Mouse (Mus musculus) CH12.LX (cell line): ENCODE measurements around the gene Fyb2. TPM values are rescaled to one million over a fixed set of nuclear protein-coding genes. Genes with fewer than 3 reads are reported as not detected.

ENCODE experiments used
- DNase-seq: peaks from one replicate; pipeline ENCODE4 v3.0.0-alpha.2; 2013; ENCODE audit errors: extremely low read depth
- H3K27ac ChIP-seq: 2 replicates; pipeline ENCODE4 v1.5.1; 2012; ENCODE audit warnings: low read depth, mild to moderate bottlenecking, control low read depth, moderate library complexity; ENCODE audit not compliant: insufficient read depth
- H3K27me3 ChIP-seq: replicated peaks from 2 replicates; pipeline ENCODE3; 2012; ENCODE audit warnings: inconsistent platforms
- H3K36me3 ChIP-seq, 2 experiments: replicated peaks in 1 of 2; 2 replicates each; pipeline versions ENCODE3 to v1.6.1; 2012; ENCODE audit warnings: inconsistent platforms in 1 of 2, low read length in 1 of 2, mild to moderate bottlenecking in 1 of 2, mixed read lengths in 1 of 2, moderate library complexity in 1 of 2; ENCODE audit not compliant: control insufficient read depth in 1 of 2, insufficient read depth in 1 of 2
- H3K4me1 ChIP-seq, 2 experiments: 2 replicates each; pipeline ENCODE4 v1.6.1; 2012; ENCODE audit warnings: inconsistent platforms in 1 of 2, moderate library complexity in 1 of 2; ENCODE audit not compliant: insufficient read depth in 2 of 2, control insufficient read depth in 1 of 2
- H3K4me2 ChIP-seq: 2 replicates; pipeline ENCODE4 v1.6.1; 2012; ENCODE audit warnings: low read depth, mild to moderate bottlenecking, control low read depth; ENCODE audit not compliant: poor library complexity, insufficient read depth, severe bottlenecking
- H3K4me3 ChIP-seq, 3 experiments: fragments of 150-350 bp in 1 of 3; sonication (generic) in 1 of 3; replicated peaks in 1 of 3; 2 replicates each; pipeline versions ENCODE3 to v1.5.1; 2011 to 2012; ENCODE audit warnings: low read depth in 2 of 3, low read length in 2 of 3, mild to moderate bottlenecking in 2 of 3, moderate library complexity in 2 of 3, control low read depth in 1 of 3, improper control_type of control experiment in 1 of 3, inconsistent platforms in 1 of 3, mixed read lengths in 1 of 3; ENCODE audit not compliant: poor library complexity in 1 of 3
- H3K79me2 ChIP-seq: replicated peaks from 2 replicates; pipeline ENCODE4 v1.6.1; 2012; ENCODE audit warnings: mild to moderate bottlenecking, moderate library complexity; ENCODE audit not compliant: control insufficient read depth, poor library complexity, insufficient read depth, severe bottlenecking; ENCODE audit errors: extremely low read depth
- H3K9ac ChIP-seq: 2 replicates; pipeline ENCODE4 v1.6.1; 2012; ENCODE audit warnings: low read depth, mild to moderate bottlenecking, control low read depth, moderate library complexity; ENCODE audit not compliant: insufficient read depth
- H3K9me3 ChIP-seq: replicated peaks from 2 replicates; pipeline ENCODE3; 2012; ENCODE audit warnings: low read length, inconsistent platforms, mixed read lengths
- BHLHE40 ChIP-seq: IDR thresholded peaks from 2 replicates; pipeline ENCODE4 v1.6.1; 2011; ENCODE audit warnings: mild to moderate bottlenecking, low read depth, low read length, improper control_type of control experiment
- CHD2 ChIP-seq: IDR thresholded peaks from 2 replicates; pipeline ENCODE4 v1.6.1; 2011; ENCODE audit warnings: low read length, improper control_type of control experiment
- E2F4 ChIP-seq: IDR thresholded peaks from 2 replicates; pipeline ENCODE4 v1.6.1; 2011; ENCODE audit warnings: low read depth, low read length, improper control_type of control experiment; ENCODE audit not compliant: insufficient replicate concordance
- EP300 ChIP-seq: IDR thresholded peaks from 2 replicates; pipeline ENCODE4 v1.6.1; 2011; ENCODE audit warnings: low read length, improper control_type of control experiment
- ETS1 ChIP-seq: conservative IDR thresholded peaks from 2 replicates; pipeline ENCODE4 v1.6.1; 2012; ENCODE audit warnings: low read depth, mild to moderate bottlenecking, inconsistent platforms, low read length, improper control_type of control experiment, moderate library complexity
- GABPA ChIP-seq: IDR thresholded peaks from 2 replicates; pipeline ENCODE4 v1.6.1; 2012; ENCODE audit warnings: low read depth, low read length, improper control_type of control experiment, inconsistent platforms; ENCODE audit not compliant: insufficient replicate concordance
- HCFC1 ChIP-seq: IDR thresholded peaks from 2 replicates; pipeline ENCODE4 v1.6.1; 2012; ENCODE audit warnings: low read depth, mild to moderate bottlenecking, inconsistent platforms, low read length, improper control_type of control experiment
- IRF4 ChIP-seq: IDR thresholded peaks from 2 replicates; pipeline ENCODE4 v1.6.1; 2014; ENCODE audit warnings: low read depth, mild to moderate bottlenecking, inconsistent platforms, low read length, improper control_type of control experiment
- JUN ChIP-seq: IDR thresholded peaks from 2 replicates; pipeline ENCODE4 v1.6.1; 2011; ENCODE audit warnings: low read depth, mild to moderate bottlenecking, low read length, improper control_type of control experiment, moderate library complexity; ENCODE audit not compliant: insufficient read depth
- KAT2A ChIP-seq: IDR thresholded peaks from 2 replicates; pipeline ENCODE4 v1.6.1; 2012; ENCODE audit warnings: low read length, improper control_type of control experiment, inconsistent platforms; ENCODE audit not compliant: insufficient replicate concordance
- MEF2A ChIP-seq: IDR thresholded peaks from 2 replicates; pipeline ENCODE4 v1.6.1; 2014; ENCODE audit warnings: low read depth, mild to moderate bottlenecking, inconsistent platforms, low read length, improper control_type of control experiment, borderline replicate concordance
- RAD21 ChIP-seq: IDR thresholded peaks from 2 replicates; pipeline ENCODE4 v1.6.1; 2011; ENCODE audit warnings: low read depth, mild to moderate bottlenecking, low read length, improper control_type of control experiment, moderate library complexity
- SIN3A ChIP-seq: IDR thresholded peaks from 2 replicates; pipeline ENCODE4 v1.6.1; 2012; ENCODE audit warnings: low read length, improper control_type of control experiment, inconsistent platforms
- TCF12 ChIP-seq: IDR thresholded peaks from 2 replicates; pipeline ENCODE4 v1.6.1; 2014; ENCODE audit warnings: low read depth, mild to moderate bottlenecking, inconsistent platforms, low read length, improper control_type of control experiment
- USF1 ChIP-seq: IDR thresholded peaks from 2 replicates; pipeline ENCODE4 v1.6.1; 2014; ENCODE audit warnings: low read depth, mild to moderate bottlenecking, inconsistent platforms, low read length, improper control_type of control experiment
- ZC3H11A ChIP-seq: IDR thresholded peaks from 2 replicates; pipeline ENCODE4 v1.6.1; 2012; ENCODE audit warnings: low read depth, mild to moderate bottlenecking, inconsistent platforms, low read length, improper control_type of control experiment
- dilution Hi-C: fragments of 300-500 bp; cut with MboI; formaldehyde crosslinking; loops from 2 replicates; pipeline ENCODE4 v1.14.3; 2020; ENCODE audit warnings: low sequenced_read_pairs; ENCODE audit not compliant: extremely low pct_unique_long_range_greater_than_20kb, extremely low pct_ligation_motif_present
- in situ Hi-C: fragments of 300-500 bp; cut with MboI; formaldehyde crosslinking; loops from 3 replicates; pipeline ENCODE4 v1.14.3; 2019; ENCODE audit warnings: low sequenced_read_pairs, low pct_ligation_motif_present, low pct_unique_long_range_greater_than_20kb, mixed read lengths
- polyA plus RNA-seq: library from polyadenylated mRNA; unstranded; fragments of >175 nt; gene quantifications from 2 replicates; pipeline ENCODE4 v1.2.1, GENCODE M21; 2012; ENCODE audit warnings: low read depth; ENCODE audit not compliant: insufficient read length
- total RNA-seq, 2 experiments: library from RNA; depleted of rRNA; stranded (reverse); fragments of 300-350 nt in 1 of 2; fragments of >200 nt in 1 of 2; gene quantifications; 2 replicates each; pipeline ENCODE4 v1.2.3; 2012 to 2014

Fyb2 gene
- total and polyA plus RNA-seq, 3 experiments = 0.28 TPM; not detected in 2

GRCm38 (mm10) chr4:104941895-104942294, 28.6 kb downstream of the Fyb2 start:
- no peak overlapping the region for H3K9ac ChIP-seq
- H3K4me2 ChIP-seq = no peak overlapping the region
- in situ Hi-C loops = no loop called here
- no peaks in the 10 kb centered on the region for H3K79me2 ChIP-seq
- TF ChIP-seq HCFC1 (no peak), CHD2 (no peak), SIN3A (no peak), RAD21 (no peak), ZC3H11A (no peak), KAT2A (no peak)
- H3K36me3 ChIP-seq = no peaks in the 10 kb centered on the region
- dilution Hi-C loops = no loop called here
- H3K9me3 ChIP-seq = no peaks in the 10 kb centered on the region
- H3K27me3 ChIP-seq = no peaks in the 10 kb centered on the region
- H3K4me3 ChIP-seq = no peak overlapping the region
- H3K27ac ChIP-seq = no peak overlapping the region
- no peaks in the 10 kb centered on the region for H3K4me1 ChIP-seq
- DNase-seq = no peak

GRCm38 (mm10) chr4:104944482-104944881, 31.2 kb downstream of the Fyb2 start:
- no peak overlapping the region for H3K27ac ChIP-seq
- in situ Hi-C loops = no loop called here
- dilution Hi-C loops = no loop called here
- H3K36me3 ChIP-seq = no peaks in the 10 kb centered on the region
- DNase-seq = no peak
- no peaks in the 10 kb centered on the region for H3K9me3 ChIP-seq
- H3K79me2 ChIP-seq = no peaks in the 10 kb centered on the region
- H3K4me2 ChIP-seq = no peak overlapping the region
- H3K27me3 ChIP-seq = no peaks in the 10 kb centered on the region
- no peaks in the 10 kb centered on the region for H3K4me1 ChIP-seq
- no peak for TF ChIP-seq BHLHE40
- TF ChIP-seq KAT2A = no peak
- TF ChIP-seq ZC3H11A = no peak
- no peak for TF ChIP-seq IRF4
- TF ChIP-seq USF1 = no peak
- no peak for TF ChIP-seq EP300
- TF ChIP-seq E2F4 = no peak
- TF ChIP-seq ETS1 = no peak
- no peak for TF ChIP-seq GABPA
- no peak for TF ChIP-seq MEF2A
- TF ChIP-seq TCF12 = no peak
- no peak for TF ChIP-seq JUN
- no peak overlapping the region for H3K9ac ChIP-seq
- no peak overlapping the region for H3K4me3 ChIP-seq
